Mouse (Mus musculus) B cell, adult (primary cell): ENCODE measurements around the gene Rnf41. TPM values are rescaled to one million over a fixed set of nuclear protein-coding genes. Genes with fewer than 3 reads are reported as not detected.

Experiments
- total RNA-seq: library from RNA; stranded (reverse); gene quantifications from 4 replicates; pipeline ENCODE4 v1.2.4, GENCODE M21; 2023; ENCODE audit not compliant: inconsistent age

Rnf41 gene
- 58.7 to 71.1 TPM (median 64.1 TPM) in 4 replicates for total RNA-seq

GRCm38 (mm10) chr10:128411211-128412054 is at the start of gene Rnf41, which contains the start of gene Nabp2:
Rnf41 (plus strand) TSS chr10:128411657.
Nabp2 (minus strand) TSS chr10:128411492.

GRCm38 (mm10) chr10:128368402-128369217 is 42.8 kb upstream of the Rnf41 start, which contains the start of gene Coq10a:
Coq10a (minus strand) TSS chr10:128368997.

GRCm38 (mm10) chr10:128376455-128377211 is 34.8 kb upstream of the Rnf41 start, which contains the start of gene Ankrd52:
Ankrd52 (plus strand) TSS chr10:128377115.

GRCm38 (mm10) chr10:128401056-128401455 is 10.4 kb upstream of the Rnf41 start, which contains the start of gene Slc39a5:
Slc39a5 (minus strand) TSS chr10:128401229.

GRCm38 (mm10) chr10:128458719-128459408 is 47.4 kb downstream of the Rnf41 start, which contains the start of gene Smarcc2:
Smarcc2 (plus strand) TSS chr10:128459248.

Other genes starting within 250 kb of the Rnf41 start
- gene Rbms2, start 231.4 kb upstream of the Rnf41 start, total RNA-seq: 46.0 to 52.1 TPM (median 47.1 TPM) in 4 replicates
- not detected in 4 replicates for gene Gls2, start 217.2 kb upstream of the Rnf41 start, total RNA-seq
- 12.9 to 16.0 TPM (median 15.8 TPM) in 4 replicates for gene Spryd4, start 199.8 kb upstream of the Rnf41 start, total RNA-seq
- not detected in 4 replicates for gene Mip, start 185.8 kb upstream of the Rnf41 start, total RNA-seq
- 11.7 to 20.7 TPM (median 15.9 TPM) in 4 replicates for gene Timeless, start 179.6 kb upstream of the Rnf41 start, total RNA-seq
- 0.48 TPM in 1 of 4 replicates, not detected in the others for gene Apon, start 157.6 kb upstream of the Rnf41 start, total RNA-seq
- gene Apof, start 143.0 kb upstream of the Rnf41 start, total RNA-seq: 0.54 to 2.0 TPM (median 0.83 TPM) in 4 replicates
- gene Stat2, start 141.1 kb upstream of the Rnf41 start, total RNA-seq: 109 to 134 TPM (median 120 TPM) in 4 replicates
- gene Il23a, start 112.9 kb upstream of the Rnf41 start, total RNA-seq: 0.30 TPM in 1 of 4 replicates, not detected in the others
- gene Pan2, start 108.3 kb upstream of the Rnf41 start, total RNA-seq: 57.7 to 65.1 TPM (median 61.2 TPM) in 4 replicates
- 19.3 to 27.7 TPM (median 21.7 TPM) in 4 replicates for gene Cnpy2, start 89.2 kb upstream of the Rnf41 start, total RNA-seq
- gene Cs, start 73.9 kb upstream of the Rnf41 start, total RNA-seq: 105 to 106 TPM (median 105 TPM) in 4 replicates
- 29.6 to 36.9 TPM (median 33.0 TPM) in 4 replicates for gene Coq10a, start 42.7 kb upstream of the Rnf41 start, total RNA-seq
- 66.2 to 68.1 TPM (median 67.1 TPM) in 4 replicates for gene Ankrd52, start 34.5 kb upstream of the Rnf41 start, total RNA-seq
- 0.83 TPM in 1 of 4 replicates, not detected in the others for gene Slc39a5, start 10.4 kb upstream of the Rnf41 start, total RNA-seq
- gene Nabp2, start 165 bp upstream of the Rnf41 start, total RNA-seq: 49.3 to 60.3 TPM (median 54.7 TPM) in 4 replicates
- gene Smarcc2, start 47.6 kb downstream of the Rnf41 start, total RNA-seq: 149 to 158 TPM (median 152 TPM) in 4 replicates
- 518 to 597 TPM (median 546 TPM) in 4 replicates for gene Myl6, start 82.5 kb downstream of the Rnf41 start, total RNA-seq
- gene Myl6b, start 87.0 kb downstream of the Rnf41 start, total RNA-seq: 0.67 to 0.69 TPM in 2 of 4 replicates, not detected in the others
- 238 to 249 TPM (median 246 TPM) in 4 replicates for gene Esyt1, start 114.2 kb downstream of the Rnf41 start, total RNA-seq
- gene Zc3h10, start 136.1 kb downstream of the Rnf41 start, total RNA-seq: 80.4 to 85.9 TPM (median 83.5 TPM) in 4 replicates
- 3,879 to 4,089 TPM (median 3,915 TPM) in 4 replicates for gene Rpl41, start 137.6 kb downstream of the Rnf41 start, total RNA-seq
- 78.9 to 84.1 TPM (median 82.9 TPM) in 4 replicates for gene Pa2g4, start 154.3 kb downstream of the Rnf41 start, total RNA-seq
- 1.1 to 1.3 TPM (median 1.1 TPM) in 4 replicates for gene Erbb3, start 178.0 kb downstream of the Rnf41 start, total RNA-seq
- 1,201 to 1,335 TPM (median 1,220 TPM) in 4 replicates for gene Rps26, start 215.1 kb downstream of the Rnf41 start, total RNA-seq
- gene Ikzf4, start 234.3 kb downstream of the Rnf41 start, total RNA-seq: 0.15 TPM in 1 of 4 replicates, not detected in the others